Mouse (Mus musculus) MEL (cell line): Measurements from ENCODE around the gene Apon. TPM values are rescaled to one million over a fixed set of nuclear protein-coding genes. Genes with fewer than 3 reads are reported as not detected.

Experiments
- DNase-seq: peaks from one replicate; pipeline ENCODE4 v3.0.0; 2011; ENCODE audit warnings: low read depth, low spot score
- H3K27ac ChIP-seq: 2 replicates; pipeline ENCODE4 v1.5.1; 2012; ENCODE audit warnings: low read depth, mild to moderate bottlenecking, control low read depth, low read length, moderate library complexity; ENCODE audit not compliant: control insufficient read depth
- H3K27me3 ChIP-seq, 2 experiments: fragments of 150-350 bp in 1 of 2; sonication (generic) in 1 of 2; 2 replicates each; pipeline ENCODE4 v1.6.1; 2012; ENCODE audit warnings: low read length in 2 of 2, mild to moderate bottlenecking in 2 of 2, improper control_type of control experiment in 1 of 2, moderate library complexity in 1 of 2; ENCODE audit not compliant: insufficient read depth in 2 of 2, control insufficient read depth in 1 of 2
- H3K36me3 ChIP-seq, 2 experiments: 2 replicates each; pipeline ENCODE4 v1.6.1; 2012 to 2014; ENCODE audit warnings: low read length in 2 of 2, improper control_type of control experiment in 1 of 2, inconsistent platforms in 1 of 2, mild to moderate bottlenecking in 1 of 2; ENCODE audit not compliant: insufficient read depth in 2 of 2, control insufficient read depth in 1 of 2
- H3K4me1 ChIP-seq, 2 experiments: fragments of 150-350 bp in 1 of 2; sonication (generic) in 1 of 2; 2 replicates each; pipeline ENCODE4 v1.6.1; 2012; ENCODE audit warnings: low read length in 2 of 2, improper control_type of control experiment in 1 of 2, mild to moderate bottlenecking in 1 of 2; ENCODE audit not compliant: insufficient read depth in 2 of 2, control insufficient read depth in 1 of 2
- H3K4me3 ChIP-seq, 2 experiments: fragments of 150-350 bp in 1 of 2; sonication (generic) in 1 of 2; 2 replicates each; pipeline ENCODE4 v1.5.1; 2012; ENCODE audit warnings: low read depth in 2 of 2, low read length in 2 of 2, mild to moderate bottlenecking in 2 of 2, moderate library complexity in 2 of 2, control low read depth in 1 of 2, improper control_type of control experiment in 1 of 2; ENCODE audit not compliant: control insufficient read depth in 1 of 2, insufficient read depth in 1 of 2
- H3K79me2 ChIP-seq: 2 replicates; pipeline ENCODE4 v1.6.1; 2012; ENCODE audit warnings: mild to moderate bottlenecking, low read length, moderate library complexity; ENCODE audit not compliant: control insufficient read depth, poor library complexity, insufficient read depth
- H3K9ac ChIP-seq: 2 replicates; pipeline ENCODE4 v1.6.1; 2012; ENCODE audit warnings: low read depth, mild to moderate bottlenecking, control low read depth, low read length, moderate library complexity; ENCODE audit not compliant: control insufficient read depth, poor library complexity, severe bottlenecking
- H3K9me3 ChIP-seq: fragments of 150-350 bp; sonication (generic); replicated peaks from 2 replicates; pipeline ENCODE4 v1.6.1; 2012; ENCODE audit warnings: mild to moderate bottlenecking, low read length, improper control_type of control experiment, moderate library complexity; ENCODE audit not compliant: insufficient read depth
- BHLHE40 ChIP-seq: IDR thresholded peaks from 2 replicates; pipeline ENCODE4 v1.6.1; 2012; ENCODE audit warnings: low read depth, mild to moderate bottlenecking, inconsistent platforms, low read length, improper control_type of control experiment, borderline replicate concordance
- CHD1 ChIP-seq: IDR thresholded peaks from 2 replicates; pipeline ENCODE4 v1.6.1; 2012; ENCODE audit warnings: low read depth, mild to moderate bottlenecking, inconsistent platforms, low read length, improper control_type of control experiment
- CHD2 ChIP-seq: IDR thresholded peaks from 2 replicates; pipeline ENCODE4 v1.6.1; 2011; ENCODE audit warnings: low read length, improper control_type of control experiment
- CTCF ChIP-seq, 3 experiments: IDR thresholded peaks in 2 of 3; conservative IDR thresholded peaks in 1 of 3; 2 replicates each; pipeline ENCODE4 v1.5.1; 2011 to 2012; ENCODE audit warnings: low read length in 3 of 3, low read depth in 2 of 3, mild to moderate bottlenecking in 2 of 3, improper control_type of control experiment in 1 of 3, inconsistent platforms in 1 of 3, mixed read lengths in 1 of 3, moderate library complexity in 1 of 3; ENCODE audit not compliant: control insufficient read depth in 1 of 3, insufficient read depth in 1 of 3, poor library complexity in 1 of 3, severe bottlenecking in 1 of 3
- ELF1 ChIP-seq: IDR thresholded peaks from 2 replicates; pipeline ENCODE4 v1.6.1; 2014; ENCODE audit warnings: low read depth, mild to moderate bottlenecking, inconsistent platforms, low read length, improper control_type of control experiment, moderate library complexity
- EP300 ChIP-seq, 2 experiments: IDR thresholded peaks; 2 replicates each; pipeline ENCODE4 v1.6.1; 2011; ENCODE audit warnings: improper control_type of control experiment in 2 of 2, low read length in 2 of 2, low read depth in 1 of 2, mild to moderate bottlenecking in 1 of 2
- ETS1 ChIP-seq: IDR thresholded peaks from 2 replicates; pipeline ENCODE4 v1.6.1; 2012; ENCODE audit warnings: low read depth, mild to moderate bottlenecking, inconsistent platforms, low read length, improper control_type of control experiment, moderate library complexity
- GABPA ChIP-seq: IDR thresholded peaks from 2 replicates; pipeline ENCODE4 v1.6.1; 2012; ENCODE audit warnings: low read depth, mild to moderate bottlenecking, inconsistent platforms, low read length, improper control_type of control experiment, moderate library complexity
- HCFC1 ChIP-seq: IDR thresholded peaks from 2 replicates; pipeline ENCODE4 v1.6.1; 2012; ENCODE audit warnings: low read depth, mild to moderate bottlenecking, inconsistent platforms, low read length, improper control_type of control experiment, moderate library complexity
- JUND ChIP-seq: IDR thresholded peaks from 2 replicates; pipeline ENCODE4 v1.6.1; 2011; ENCODE audit warnings: low read depth, mild to moderate bottlenecking, improper control_type of control experiment, low read length
- KAT2A ChIP-seq: conservative IDR thresholded peaks from 2 replicates; pipeline ENCODE4 v1.6.1; 2012; ENCODE audit warnings: low read depth, low read length, improper control_type of control experiment, inconsistent platforms
- MAFK ChIP-seq: IDR thresholded peaks from 2 replicates; pipeline ENCODE4 v1.6.1; 2011; ENCODE audit warnings: low read depth, mild to moderate bottlenecking, low read length, improper control_type of control experiment, borderline replicate concordance
- MAZ ChIP-seq: IDR thresholded peaks from 2 replicates; pipeline ENCODE4 v1.6.1; 2012; ENCODE audit warnings: low read depth, mild to moderate bottlenecking, inconsistent platforms, low read length, improper control_type of control experiment
- MEF2A ChIP-seq: IDR thresholded peaks from 2 replicates; pipeline ENCODE4 v1.6.1; 2014; ENCODE audit warnings: low read depth, mild to moderate bottlenecking, inconsistent platforms, low read length, improper control_type of control experiment; ENCODE audit not compliant: poor library complexity, insufficient replicate concordance, severe bottlenecking; ENCODE audit errors: extremely low read depth
- MYB ChIP-seq: IDR thresholded peaks from 2 replicates; pipeline ENCODE4 v1.6.1; 2011; ENCODE audit warnings: mild to moderate bottlenecking, low read depth, low read length, improper control_type of control experiment
- MYC ChIP-seq: IDR thresholded peaks from 2 replicates; pipeline ENCODE4 v1.6.1; 2011; ENCODE audit warnings: low read depth, mild to moderate bottlenecking, low read length, improper control_type of control experiment, moderate library complexity
- NELFE ChIP-seq: IDR thresholded peaks from 2 replicates; pipeline ENCODE4 v1.6.1; 2011; ENCODE audit warnings: low read depth, low read length, improper control_type of control experiment
- NRF1 ChIP-seq: IDR thresholded peaks from 2 replicates; pipeline ENCODE4 v1.6.1; 2014; ENCODE audit warnings: low read depth, mild to moderate bottlenecking, inconsistent platforms, low read length, improper control_type of control experiment, moderate library complexity; ENCODE audit not compliant: poor library complexity, insufficient read depth, severe bottlenecking
- SMC3 ChIP-seq: IDR thresholded peaks from 2 replicates; pipeline ENCODE4 v1.6.1; 2011; ENCODE audit warnings: low read depth, low read length, improper control_type of control experiment
- TAL1 ChIP-seq: IDR thresholded peaks from 2 replicates; pipeline ENCODE4 v1.6.1; 2012; ENCODE audit warnings: mild to moderate bottlenecking, inconsistent platforms, low read length, moderate library complexity, mixed read lengths
- TBP ChIP-seq: IDR thresholded peaks from 2 replicates; pipeline ENCODE4 v1.8.0; 2011; ENCODE audit warnings: low read depth, low read length, improper control_type of control experiment
- UBTF ChIP-seq: IDR thresholded peaks from 2 replicates; pipeline ENCODE4 v1.6.1; 2012; ENCODE audit warnings: low read depth, mild to moderate bottlenecking, inconsistent platforms, low read length, improper control_type of control experiment, moderate library complexity, borderline replicate concordance; ENCODE audit not compliant: insufficient read depth
- USF1 ChIP-seq: IDR thresholded peaks from 2 replicates; pipeline ENCODE4 v1.6.1; 2014; ENCODE audit warnings: low read depth, mild to moderate bottlenecking, inconsistent platforms, low read length, improper control_type of control experiment, moderate library complexity
- USF2 ChIP-seq, 2 experiments: IDR thresholded peaks; 2 replicates each; pipeline ENCODE4 v1.6.1; 2011 to 2012; ENCODE audit warnings: improper control_type of control experiment in 2 of 2, low read length in 2 of 2, borderline replicate concordance in 1 of 2, inconsistent platforms in 1 of 2, low read depth in 1 of 2, mild to moderate bottlenecking in 1 of 2; ENCODE audit not compliant: insufficient read depth in 1 of 2
- ZC3H11A ChIP-seq: IDR thresholded peaks from 2 replicates; pipeline ENCODE4 v1.6.1; 2012; ENCODE audit warnings: low read depth, mild to moderate bottlenecking, inconsistent platforms, low read length, improper control_type of control experiment
- ZKSCAN1 ChIP-seq: IDR thresholded peaks from 2 replicates; pipeline ENCODE4 v1.6.1; 2012; ENCODE audit warnings: low read depth, mild to moderate bottlenecking, inconsistent platforms, low read length, improper control_type of control experiment, moderate library complexity
- polyA plus RNA-seq, 2 experiments: library from polyadenylated mRNA; stranded (reverse) in 1 of 2; unstranded in 1 of 2; fragments of >175 nt in 1 of 2; fragments of >200 nt in 1 of 2; gene quantifications; 2 replicates each; pipeline versions ENCODE4 v1.2.1 to v1.2.4; 2012; ENCODE audit warnings: low replicate concordance in 2 of 2, low read depth in 1 of 2; ENCODE audit not compliant: insufficient read length in 2 of 2, insufficient read depth in 1 of 2, missing spikeins in 1 of 2
- total RNA-seq: library from RNA; depleted of rRNA; stranded (reverse); fragments of 300-350 nt; gene quantifications from 2 replicates; pipeline ENCODE4 v1.2.3, GENCODE M21; 2012

Apon gene
- total and polyA plus RNA-seq, 3 experiments, result 0.27 to 0.46 TPM; not detected in 1

DNA sequence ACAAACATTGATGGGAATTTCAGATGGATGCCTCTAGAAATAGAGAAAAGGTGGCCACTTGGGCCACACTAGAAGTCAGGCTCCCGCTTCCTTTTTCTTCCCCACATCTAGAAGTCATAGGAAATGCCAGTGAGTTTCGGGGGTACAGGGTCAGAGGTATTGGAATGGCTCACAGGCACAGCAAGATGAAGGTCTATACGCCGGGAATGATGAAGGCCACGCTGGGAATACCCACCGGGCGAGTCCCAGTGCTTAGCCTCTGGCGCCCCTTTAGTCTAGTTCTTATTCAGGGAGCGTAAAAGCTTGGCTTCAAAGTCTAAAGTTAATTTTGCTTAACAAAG is 48.9 kb downstream of the Apon start:
- no peaks in the 10 kb centered on the region for H3K9me3 ChIP-seq
- H3K4me3 ChIP-seq, result peak overlapping the region; percentile 68 to 85
- H3K79me2 ChIP-seq, result peaks cover 6% of the 10 kb centered on the region; the same call in 1 of the 2 replicates
- TF ChIP-seq MYC (no peak), UBTF (no peak), ELF1 (no peak), EP300 (IDR thresholded peaks at IDR 0.05; ENCODE audit: low read depth in 1 of 2, low read length in 2 of 2) (no peak), BHLHE40 (no peak), TBP (no peak), GABPA (no peak), ZKSCAN1 (no peak), ZC3H11A (no peak), SMC3 (no peak), TAL1 (no peak), MEF2A (no peak), CHD2 (no peak), CTCF (IDR thresholded peaks at IDR 0.05 in 2 of 3, conservative IDR thresholded peaks at IDR 0.05 in 1 of 3; ENCODE audit: control insufficient read depth in 1 of 3, insufficient read depth in 1 of 3, low read depth in 2 of 3, low read length in 3 of 3, poor library complexity in 1 of 3, severe bottlenecking in 1 of 3) (no peak), USF1 (no peak)
- peaks cover 0 to 17% of the 10 kb centered on the region in 2 experiments; a peak in 2 of 4 replicates for H3K36me3 ChIP-seq
- H3K4me1 ChIP-seq, result peaks cover 5 to 12% of the 10 kb centered on the region in 2 experiments
- no peak for DNase-seq
- peak overlapping the region; percentile 90 for H3K9ac ChIP-seq
- no peaks in the 10 kb centered on the region for H3K27me3 ChIP-seq
- H3K27ac ChIP-seq, result peak overlapping the region; percentile 93

- Histone ChIP-seq H3K9me3 (no peaks in the 10 kb centered on the region), H3K27ac (peak within 1 kb of the TSS; percentile 93), H3K79me2 (peaks cover 6% of the 10 kb centered on the region; the same call in 1 of the 2 replicates), H3K36me3 (peaks cover 0 to 12% of the 10 kb centered on the region in 2 experiments; a peak in 2 of 4 replicates), H3K4me3 (peak within 1 kb of the TSS; percentile 68 to 85), H3K27me3 (no peaks in the 10 kb centered on the region), H3K4me1 (peaks cover 5 to 7% of the 10 kb centered on the region in 2 experiments; a peak in 3 of 4 replicates), H3K9ac (peak within 1 kb of the TSS; percentile 90)
- peak; percentile 100 for DNase-seq
- TF ChIP-seq KAT2A (peak; percentile 81), NELFE (peak; percentile 89), USF2 (IDR thresholded peaks at IDR 0.05; ENCODE audit: borderline replicate concordance in 1 of 2, insufficient read depth in 1 of 2, low read depth in 1 of 2, low read length in 2 of 2) (no peak), NRF1 (peak; percentile 39; the same call in 1 of the 2 replicates), ETS1 (peak; percentile 45; the same call in 1 of the 2 replicates), TBP (peak; percentile 88), ELF1 (peak; percentile 59), CHD2 (peak; percentile 88), MYB (peak; percentile 65; the same call in 1 of the 2 replicates), CHD1 (peak; percentile 82; the same call in 1 of the 2 replicates), USF1 (0 out of 2 replicates have a peak, but pooled peaks have one; percentile 14), ZC3H11A (no peak), CTCF (IDR thresholded peaks at IDR 0.05 in 2 of 3, conservative IDR thresholded peaks at IDR 0.05 in 1 of 3; ENCODE audit: control insufficient read depth in 1 of 3, insufficient read depth in 1 of 3, low read depth in 2 of 3, low read length in 3 of 3, poor library complexity in 1 of 3, severe bottlenecking in 1 of 3) (no peak), UBTF (no peak), MAZ (peak; percentile 95), JUND (no peak), MAFK (no peak), HCFC1 (peak; percentile 83)
Measured at GRCm38 (mm10) chr10:128303126-128304021, 49.5 kb downstream of the Apon start, which contains the start of gene Pan2. Pan2 (plus strand) TSS chr10:128303335.
